Mouse (Mus musculus): Measurements from ENCODE around the gene Prr29. TPM values are rescaled to one million over a fixed set of nuclear protein-coding genes. Genes with fewer than 3 reads are reported as not detected.

The Prr29 gene
- polyA plus RNA-seq, 1 experiment from 2014 or later = 0.62 TPM

DNA sequence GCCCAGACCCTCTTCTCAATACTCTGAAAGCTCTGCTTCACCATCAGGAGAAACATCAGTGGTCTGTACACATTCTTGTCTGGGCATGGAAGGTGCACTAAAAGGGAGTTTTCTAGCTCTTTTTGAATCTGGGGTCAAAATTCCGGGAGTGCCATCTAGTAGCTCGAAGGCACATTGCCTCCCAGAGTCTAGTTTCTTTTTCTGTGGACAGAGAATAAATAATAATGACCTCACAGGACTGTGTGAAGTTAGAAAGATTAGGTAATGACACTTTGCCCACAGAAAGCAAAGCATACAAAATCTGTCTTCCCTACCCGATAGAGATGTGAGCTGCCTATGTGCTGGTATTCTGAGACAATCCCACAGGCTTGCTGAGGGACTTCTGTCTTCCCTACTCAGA, 45.2 kb downstream of the Prr29 start:
- Histone ChIP-seq H3K4me3 (replicated peaks; ENCODE audit: low read length) (no peak overlapping the region), H3K9ac (ENCODE audit: low read length) (no peak overlapping the region), H3K36me3 (ENCODE audit: control insufficient read depth, insufficient read depth, low read length) (peaks cover 9% of the 10 kb centered on the region; the same call in 1 of the 2 replicates), H3K9me3 (replicated peaks; ENCODE audit: control insufficient read depth, low read length) (no peaks in the 10 kb centered on the region), H3K27me3 (ENCODE audit: control insufficient read depth, insufficient read depth, low read length) (no peaks in the 10 kb centered on the region), H3K4me2 (ENCODE audit: low read depth, low read length) (no peak overlapping the region), H3K27ac (ENCODE audit: low read length) (no peak overlapping the region), H3K4me1 (ENCODE audit: control insufficient read depth, insufficient read depth, low read length) (no peaks in the 10 kb centered on the region)
- WGBS = 66% methylated on average over 3 of the region's 3 CpGs
- no peak for ATAC-seq (ENCODE audit: insufficient read depth, low FRiP score)

DNA sequence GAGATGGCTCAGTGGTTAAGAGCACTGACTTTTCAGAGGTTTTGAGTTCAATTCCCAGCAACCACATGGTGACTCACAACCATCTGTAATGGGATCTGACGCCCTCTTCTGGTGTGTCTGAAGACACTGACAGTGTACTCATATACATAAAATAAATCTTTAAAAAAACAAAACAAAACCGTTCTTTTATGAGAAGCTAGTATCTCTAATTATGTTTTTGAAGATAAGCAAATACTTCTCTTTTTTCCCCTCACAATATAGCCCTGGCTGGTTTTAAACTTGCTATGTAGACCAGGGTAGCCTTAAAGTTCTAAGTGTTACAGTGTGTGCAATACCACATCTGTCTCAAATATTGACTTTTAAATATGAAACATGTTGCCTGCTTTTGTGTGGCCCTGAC, 45.9 kb downstream of the Prr29 start:
- H3K27me3 ChIP-seq (ENCODE audit: control insufficient read depth, insufficient read depth, low read length) = no peaks in the 10 kb centered on the region
- no peak for ATAC-seq (ENCODE audit: insufficient read depth, low FRiP score)
- H3K9me3 ChIP-seq (replicated peaks; ENCODE audit: control insufficient read depth, low read length) = no peaks in the 10 kb centered on the region
- no peak overlapping the region for H3K4me2 ChIP-seq (ENCODE audit: low read depth, low read length)
- WGBS = 83% methylated on average over 2 of the region's 2 CpGs
- peaks cover 9% of the 10 kb centered on the region; the same call in 1 of the 2 replicates for H3K36me3 ChIP-seq (ENCODE audit: control insufficient read depth, insufficient read depth, low read length)
- H3K27ac ChIP-seq (ENCODE audit: low read length) = no peak overlapping the region
- no peak overlapping the region for H3K4me3 ChIP-seq (replicated peaks; ENCODE audit: low read length)
- H3K4me1 ChIP-seq (ENCODE audit: control insufficient read depth, insufficient read depth, low read length) = no peaks in the 10 kb centered on the region
- H3K9ac ChIP-seq (ENCODE audit: low read length) = no peak overlapping the region

DNA sequence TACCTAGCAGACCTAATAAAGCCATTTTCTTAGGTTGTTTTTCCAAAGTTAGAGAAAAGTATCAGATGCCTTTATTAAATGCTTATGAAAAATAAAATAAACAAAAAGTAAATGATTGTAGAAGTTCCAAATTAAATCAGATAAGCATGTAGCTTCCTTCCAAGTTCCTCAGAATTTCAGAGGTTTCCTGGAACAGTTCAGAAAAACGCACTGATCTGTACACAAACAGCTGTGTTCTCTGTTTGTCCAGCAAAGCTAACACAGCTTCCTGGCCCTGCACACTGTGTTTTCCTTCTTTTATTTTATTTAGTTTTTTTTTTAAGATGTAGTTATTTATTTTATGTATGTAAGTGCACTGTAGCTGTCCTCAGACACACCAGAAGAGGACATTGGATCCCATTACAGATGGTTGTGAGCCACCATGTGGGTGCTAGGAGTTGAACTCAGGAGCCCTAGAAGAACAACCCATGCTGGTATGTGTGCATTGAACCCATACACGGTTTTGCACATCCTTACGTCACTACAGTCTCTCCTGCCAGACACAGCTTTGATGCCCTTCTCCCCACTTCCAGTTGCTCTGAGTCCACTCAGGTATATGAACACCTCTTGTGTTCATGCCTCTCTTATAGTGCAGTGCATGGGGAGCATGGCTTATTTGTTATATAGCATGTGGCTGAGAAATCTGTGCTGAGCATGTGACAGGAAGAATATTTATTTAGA, 47.5 kb downstream of the Prr29 start:
- Histone ChIP-seq H3K4me1 (ENCODE audit: control insufficient read depth, insufficient read depth, low read length) (no peaks in the 10 kb centered on the region), H3K9me3 (replicated peaks; ENCODE audit: control insufficient read depth, low read length) (no peaks in the 10 kb centered on the region), H3K9ac (ENCODE audit: low read length) (no peak overlapping the region), H3K4me2 (ENCODE audit: low read depth, low read length) (no peak overlapping the region), H3K4me3 (replicated peaks; ENCODE audit: low read length) (no peak overlapping the region), H3K36me3 (ENCODE audit: control insufficient read depth, insufficient read depth, low read length) (peaks cover 4% of the 10 kb centered on the region; the same call in 1 of the 2 replicates), H3K27me3 (ENCODE audit: control insufficient read depth, insufficient read depth, low read length) (no peaks in the 10 kb centered on the region), H3K27ac (ENCODE audit: low read length) (no peak overlapping the region)
- ATAC-seq (ENCODE audit: insufficient read depth, low FRiP score) = no peak
- WGBS = 86% methylated on average over 3 of the region's 3 CpGs

DNA sequence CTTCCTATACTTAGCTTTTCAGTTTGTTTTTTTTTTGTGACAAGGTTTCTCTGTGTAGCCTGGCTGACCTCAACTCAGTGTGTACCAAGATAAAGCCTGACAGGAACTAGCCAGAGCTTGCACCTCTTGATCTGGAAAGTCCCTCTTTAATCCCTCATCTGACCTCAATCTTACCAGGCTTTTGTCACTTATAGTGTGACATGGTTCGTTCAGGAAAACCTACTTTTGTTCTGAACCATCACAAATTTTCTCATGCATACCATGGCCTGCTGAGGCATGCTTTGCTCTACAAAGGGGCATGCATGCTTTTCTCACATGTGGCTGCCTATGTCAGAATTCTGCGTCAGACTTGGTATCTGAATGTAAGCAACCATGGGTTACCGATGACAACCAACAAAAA, 51.1 kb downstream of the Prr29 start:
- ATAC-seq (ENCODE audit: insufficient read depth, low FRiP score) = no peak
- WGBS = 67% methylated on average over 3 of the region's 3 CpGs
- Histone ChIP-seq H3K4me1 (ENCODE audit: control insufficient read depth, insufficient read depth, low read length) (no peaks in the 10 kb centered on the region), H3K4me3 (replicated peaks; ENCODE audit: low read length) (no peak overlapping the region), H3K9ac (ENCODE audit: low read length) (no peak overlapping the region), H3K27ac (ENCODE audit: low read length) (peak overlapping the region; percentile 50), H3K36me3 (ENCODE audit: control insufficient read depth, insufficient read depth, low read length) (peaks cover 4% of the 10 kb centered on the region; the same call in 1 of the 2 replicates), H3K4me2 (ENCODE audit: low read depth, low read length) (no peak overlapping the region), H3K9me3 (replicated peaks; ENCODE audit: control insufficient read depth, low read length) (no peaks in the 10 kb centered on the region), H3K27me3 (ENCODE audit: control insufficient read depth, insufficient read depth, low read length) (no peaks in the 10 kb centered on the region)

DNA sequence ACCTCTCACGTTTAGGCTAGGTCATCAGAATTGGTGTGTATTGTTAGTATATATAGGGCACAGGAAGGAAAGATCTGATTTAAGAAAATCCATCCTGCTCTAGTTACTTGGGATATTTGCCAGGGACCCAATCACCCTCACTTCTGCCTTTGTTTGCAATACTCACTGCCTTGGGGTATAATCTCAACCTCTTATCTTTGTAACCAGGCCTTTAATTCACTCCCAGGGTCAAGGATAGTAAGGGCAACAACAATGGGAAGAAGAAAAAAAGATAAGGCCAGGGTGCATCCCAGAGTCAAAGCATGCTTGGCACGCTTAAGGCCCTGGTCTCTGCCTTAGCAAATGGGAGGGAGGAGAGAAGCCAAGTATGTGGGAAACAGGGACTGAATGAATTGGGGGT, 52.6 kb downstream of the Prr29 start:
- WGBS = 92% methylated on average over 2 of the region's 2 CpGs
- H3K9me3 ChIP-seq (replicated peaks; ENCODE audit: control insufficient read depth, low read length) = no peaks in the 10 kb centered on the region

DNA sequence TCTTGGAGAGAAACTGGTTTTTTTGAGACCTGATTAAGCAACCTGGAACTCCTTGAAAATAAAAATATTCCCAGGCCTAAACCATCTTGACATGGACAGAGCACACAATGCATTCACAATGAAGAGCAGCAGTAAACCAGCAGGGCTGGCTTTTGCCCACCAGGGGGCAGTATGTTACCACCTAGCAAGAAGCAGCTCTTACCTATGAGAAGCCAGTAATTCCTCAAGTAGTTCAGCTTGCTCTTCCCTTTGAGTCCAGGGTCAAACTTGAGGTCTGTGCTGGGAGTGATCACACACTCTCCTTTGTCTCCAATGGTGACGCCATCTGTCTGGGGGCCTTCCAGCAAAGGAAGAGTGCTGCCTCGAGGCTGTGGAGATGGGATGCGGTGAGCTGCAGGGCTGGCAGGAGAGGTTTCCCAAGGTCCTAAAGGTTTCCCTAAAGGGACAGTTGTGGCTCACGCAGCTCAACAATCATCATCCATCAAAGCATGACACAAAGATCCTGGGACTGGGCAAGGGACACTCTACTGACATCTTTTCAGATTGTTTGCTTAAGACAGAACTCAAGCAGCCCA, 53.4 kb downstream of the Prr29 start:
- ATAC-seq (ENCODE audit: insufficient read depth, low FRiP score) = peak; percentile 40; the same call in 1 of the 2 replicates
- 37% methylated on average over 4 of the region's 4 CpGs for whole genome bisulfite sequencing

More for the DNA sequence above, 52.6 kb downstream of the Prr29 start:
- no peak for ATAC-seq (ENCODE audit: insufficient read depth, low FRiP score)
- H3K9ac ChIP-seq (ENCODE audit: low read length) = no peak overlapping the region
- no peak overlapping the region for H3K27ac ChIP-seq (ENCODE audit: low read length)
- no peak overlapping the region for H3K4me2 ChIP-seq (ENCODE audit: low read depth, low read length)
- no peaks in the 10 kb centered on the region for H3K27me3 ChIP-seq (ENCODE audit: control insufficient read depth, insufficient read depth, low read length)
- peaks cover 4% of the 10 kb centered on the region; the same call in 1 of the 2 replicates for H3K36me3 ChIP-seq (ENCODE audit: control insufficient read depth, insufficient read depth, low read length)
- no peak overlapping the region for H3K4me3 ChIP-seq (replicated peaks; ENCODE audit: low read length)
- H3K4me1 ChIP-seq (ENCODE audit: control insufficient read depth, insufficient read depth, low read length) = no peaks in the 10 kb centered on the region

DNA sequence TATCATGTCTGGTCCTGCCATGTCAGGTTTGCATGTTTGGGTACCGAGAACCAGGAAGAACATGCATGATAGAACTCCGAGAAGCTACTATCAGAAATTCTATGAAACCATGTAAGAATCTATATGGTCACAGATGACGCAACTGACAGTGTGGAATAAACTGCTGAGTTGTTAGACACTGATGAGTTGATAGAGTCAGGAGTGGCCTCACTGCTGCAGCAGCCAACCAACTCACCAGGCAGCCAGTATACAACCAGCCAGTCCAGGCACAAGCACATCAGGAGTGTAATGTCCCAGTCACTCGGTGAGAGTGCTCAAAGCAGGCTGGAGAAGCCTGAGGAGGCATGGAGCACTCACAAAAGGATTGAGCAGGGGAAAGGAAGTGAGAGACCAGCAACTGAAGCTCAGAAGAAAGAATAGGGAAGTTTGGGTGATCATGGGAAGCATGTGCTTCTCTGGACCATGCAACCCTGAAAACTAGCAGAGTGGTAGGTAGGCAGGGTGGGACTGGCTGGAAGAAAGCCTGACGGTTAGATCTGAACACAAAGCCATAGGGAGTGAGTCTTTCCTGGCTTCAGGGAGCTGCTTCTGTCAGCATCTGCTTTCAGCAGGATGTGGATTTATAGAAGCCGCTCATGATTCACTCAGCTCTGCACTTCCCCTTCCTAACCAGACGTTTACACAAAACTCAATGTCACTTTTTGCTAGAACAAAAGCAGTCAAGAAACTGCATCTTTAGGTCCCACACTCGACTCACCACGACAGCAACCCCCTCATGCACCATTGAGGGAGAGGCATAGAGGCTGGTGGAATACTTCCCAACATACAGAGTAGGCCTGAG, 54.2 kb downstream of the Prr29 start:
- no peak overlapping the region for H3K9ac ChIP-seq (ENCODE audit: low read length)
- H3K4me1 ChIP-seq (ENCODE audit: control insufficient read depth, insufficient read depth, low read length) = no peaks in the 10 kb centered on the region
- no peak for ATAC-seq (ENCODE audit: insufficient read depth, low FRiP score)
- no peaks in the 10 kb centered on the region for H3K27me3 ChIP-seq (ENCODE audit: control insufficient read depth, insufficient read depth, low read length)
- H3K4me2 ChIP-seq (ENCODE audit: low read depth, low read length) = no peak overlapping the region
- WGBS = 66% methylated on average over 9 of the region's 9 CpGs
- H3K36me3 ChIP-seq (ENCODE audit: control insufficient read depth, insufficient read depth, low read length) = no peaks in the 10 kb centered on the region
- H3K9me3 ChIP-seq (replicated peaks; ENCODE audit: control insufficient read depth, low read length) = no peaks in the 10 kb centered on the region
- H3K4me3 ChIP-seq (replicated peaks; ENCODE audit: low read length) = no peak overlapping the region
- 0 out of 2 replicates have a peak overlapping the region, but pooled peaks have one; percentile 39 for H3K27ac ChIP-seq (ENCODE audit: low read length)

More for the DNA sequence above, 53.4 kb downstream of the Prr29 start:
- Histone ChIP-seq H3K9ac (ENCODE audit: low read length) (no peak overlapping the region), H3K4me1 (ENCODE audit: control insufficient read depth, insufficient read depth, low read length) (no peaks in the 10 kb centered on the region), H3K4me3 (replicated peaks; ENCODE audit: low read length) (no peak overlapping the region), H3K27me3 (ENCODE audit: control insufficient read depth, insufficient read depth, low read length) (no peaks in the 10 kb centered on the region), H3K4me2 (ENCODE audit: low read depth, low read length) (no peak overlapping the region), H3K9me3 (replicated peaks; ENCODE audit: control insufficient read depth, low read length) (no peaks in the 10 kb centered on the region), H3K36me3 (ENCODE audit: control insufficient read depth, insufficient read depth, low read length) (no peaks in the 10 kb centered on the region), H3K27ac (ENCODE audit: low read length) (no peak overlapping the region)

DNA sequence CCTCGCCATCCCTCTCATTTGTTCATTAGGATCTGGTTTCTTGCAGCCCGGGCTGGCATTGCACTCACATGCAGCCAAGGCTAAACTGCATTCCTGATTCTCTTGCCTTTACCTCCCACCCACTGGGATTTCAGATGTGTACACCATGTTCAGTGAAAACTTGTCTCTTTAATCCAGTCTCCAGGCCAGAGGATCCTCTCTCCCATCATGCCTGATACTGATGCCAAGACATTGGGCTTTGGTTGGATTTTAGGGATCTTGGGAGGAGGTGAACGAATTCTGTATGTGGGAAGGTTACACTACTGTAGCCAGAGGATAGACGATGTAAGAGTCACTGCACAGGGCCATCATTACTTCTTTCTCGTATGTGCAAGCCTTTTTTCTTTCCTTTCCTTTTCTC, 59.9 kb downstream of the Prr29 start:
- no peaks in the 10 kb centered on the region for H3K4me1 ChIP-seq (ENCODE audit: control insufficient read depth, insufficient read depth, low read length)
- H3K9me3 ChIP-seq (replicated peaks; ENCODE audit: control insufficient read depth, low read length) = no peaks in the 10 kb centered on the region
- no peak overlapping the region for H3K27ac ChIP-seq (ENCODE audit: low read length)
- H3K9ac ChIP-seq (ENCODE audit: low read length) = no peak overlapping the region
- 87% methylated on average over 5 of the region's 5 CpGs for WGBS
- H3K4me2 ChIP-seq (ENCODE audit: low read depth, low read length) = no peak overlapping the region
- no peaks in the 10 kb centered on the region; the same call in 1 of the 2 replicates for H3K36me3 ChIP-seq (ENCODE audit: control insufficient read depth, insufficient read depth, low read length)
- ATAC-seq (ENCODE audit: insufficient read depth, low FRiP score) = no peak
- H3K27me3 ChIP-seq (ENCODE audit: control insufficient read depth, insufficient read depth, low read length) = no peaks in the 10 kb centered on the region
- H3K4me3 ChIP-seq (replicated peaks; ENCODE audit: low read length) = no peak overlapping the region

DNA sequence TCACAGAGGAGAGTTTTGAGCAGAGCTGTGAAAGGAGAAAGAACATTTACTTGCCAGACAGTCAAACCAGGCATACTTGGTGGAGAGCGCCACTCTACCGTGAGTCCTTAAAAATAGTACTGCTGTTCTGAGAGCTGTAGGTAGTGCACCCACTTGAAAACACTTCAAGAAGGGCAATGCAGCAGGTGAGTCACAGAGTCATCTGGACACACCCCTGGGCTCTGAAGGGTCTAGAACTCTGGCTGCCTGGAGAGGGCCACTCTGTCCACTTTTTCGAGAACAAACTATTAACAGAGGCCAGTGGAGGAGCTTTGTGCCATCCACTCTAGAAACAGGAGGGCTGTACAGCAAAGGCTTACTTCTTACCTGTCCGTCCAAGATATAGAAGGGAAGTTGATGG, 61.2 kb downstream of the Prr29 start:
- Histone ChIP-seq H3K9me3 (replicated peaks; ENCODE audit: control insufficient read depth, low read length) (no peaks in the 10 kb centered on the region), H3K27me3 (ENCODE audit: control insufficient read depth, insufficient read depth, low read length) (no peaks in the 10 kb centered on the region), H3K9ac (ENCODE audit: low read length) (no peak overlapping the region), H3K4me2 (ENCODE audit: low read depth, low read length) (no peak overlapping the region), H3K36me3 (ENCODE audit: control insufficient read depth, insufficient read depth, low read length) (no peaks in the 10 kb centered on the region; the same call in 1 of the 2 replicates), H3K27ac (ENCODE audit: low read length) (no peak overlapping the region), H3K4me3 (replicated peaks; ENCODE audit: low read length) (no peak overlapping the region), H3K4me1 (ENCODE audit: control insufficient read depth, insufficient read depth, low read length) (no peaks in the 10 kb centered on the region)
- WGBS = 94% methylated on average over 4 of the region's 4 CpGs
- no peak for ATAC-seq (ENCODE audit: insufficient read depth, low FRiP score)

Data from stomach, embryonic 16.5 days (tissue).